Mouse (Mus musculus) liver, postnatal 0 days (tissue): Measurements from ENCODE around the gene Ccdc163.

Source experiments
- CTCF ChIP-seq: sonication (generic); IDR thresholded peaks from 2 replicates; pipeline ENCODE4 v1.5.1; 2016; ENCODE audit warnings: antibody characterized with exemption, low read depth
- EP300 ChIP-seq: IDR thresholded peaks from 2 replicates; pipeline ENCODE4 v1.6.1; 2016; ENCODE audit warnings: antibody characterized with exemption, low read depth, mild to moderate bottlenecking

DNA sequence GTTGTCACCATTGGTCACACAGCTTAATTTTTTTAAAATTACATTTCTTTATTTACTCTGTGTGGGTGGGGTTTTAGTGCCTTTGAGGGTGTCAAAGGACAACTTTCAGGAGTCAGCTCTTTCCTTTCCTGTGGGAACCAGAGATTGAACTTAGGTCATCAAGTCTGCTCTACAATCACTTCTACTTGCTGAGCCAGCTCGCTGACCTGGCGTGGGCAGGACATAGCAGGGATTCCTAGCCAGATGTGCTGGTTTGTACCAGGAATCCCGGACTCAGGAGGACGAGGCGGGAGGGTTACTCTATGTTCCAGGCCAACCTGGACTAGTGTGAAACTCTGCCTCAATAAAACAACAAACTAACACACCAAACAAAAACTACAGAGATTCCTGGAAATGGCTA lies 24.0 kb downstream of the Ccdc163 start:
- TF ChIP-seq CTCF: no peak
- no peak for TF ChIP-seq EP300
